Mouse (Mus musculus): ENCODE results near the gene Magi1.

Magi1 gene

DNA sequence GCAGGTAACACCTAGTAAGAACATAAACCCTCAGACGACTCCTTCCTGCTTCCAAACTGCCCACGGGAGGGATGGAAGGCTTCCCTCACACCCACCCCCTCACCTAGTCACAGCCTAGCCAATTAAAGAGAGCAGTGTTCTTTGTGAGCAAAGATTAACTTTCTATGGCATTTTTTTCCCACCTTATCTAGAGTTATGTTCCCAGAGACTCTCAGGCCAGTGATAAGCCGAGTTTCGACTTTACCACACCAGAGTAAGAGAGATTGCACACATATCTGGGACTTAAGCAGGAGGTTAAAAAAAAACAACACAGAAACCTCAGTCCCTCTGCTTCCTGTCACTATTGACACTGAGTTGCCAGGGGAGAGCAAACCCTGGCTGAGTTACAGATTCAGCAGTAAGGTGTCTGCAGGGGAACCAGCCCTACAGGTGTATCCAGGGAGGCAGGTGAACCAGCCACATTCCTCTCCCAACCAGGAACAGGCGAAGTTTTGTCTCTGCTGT lies 80.0 kb downstream of the Magi1 start:
- in situ Hi-C loops (cut with MboI), result no loop called here

GRCm38 (mm10) chr6:94201940-94202339 lies 81.8 kb downstream of the Magi1 start:
- in situ Hi-C loops (cut with MboI), result no loop called here

DNA sequence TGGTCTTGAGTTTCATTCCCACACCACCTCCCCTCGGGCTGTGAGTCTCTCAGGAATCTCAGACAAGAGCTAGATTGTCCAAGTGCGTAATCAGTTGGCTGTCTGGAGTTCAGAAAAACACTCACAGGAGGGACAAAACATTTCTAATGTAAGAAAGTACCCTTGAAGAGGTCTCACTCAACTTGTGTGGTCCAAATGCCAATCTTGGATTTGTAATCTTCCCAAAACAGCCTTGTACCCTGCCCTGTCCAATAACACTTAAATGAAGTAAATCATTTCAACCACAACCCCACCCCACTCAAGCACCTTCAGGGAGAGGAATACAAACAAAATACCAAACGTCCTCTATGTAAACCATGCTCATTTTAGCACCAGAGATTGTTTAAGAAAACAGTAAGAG lies 82.8 kb downstream of the Magi1 start:
- in situ Hi-C loops (cut with MboI), result no loop called here

GRCm38 (mm10) chr6:94199696-94200095 lies 84.0 kb downstream of the Magi1 start:
- in situ Hi-C loops (cut with MboI), result no loop called here

- in situ Hi-C loops (cut with MboI), result no loop called here
Measured at GRCm38 (mm10) chr6:94197831-94198230, 85.9 kb downstream of the Magi1 start.

- in situ Hi-C loops (cut with MboI), result no loop called here
Measured at GRCm38 (mm10) chr6:94195303-94195911, 88.3 kb downstream of the Magi1 start.

DNA sequence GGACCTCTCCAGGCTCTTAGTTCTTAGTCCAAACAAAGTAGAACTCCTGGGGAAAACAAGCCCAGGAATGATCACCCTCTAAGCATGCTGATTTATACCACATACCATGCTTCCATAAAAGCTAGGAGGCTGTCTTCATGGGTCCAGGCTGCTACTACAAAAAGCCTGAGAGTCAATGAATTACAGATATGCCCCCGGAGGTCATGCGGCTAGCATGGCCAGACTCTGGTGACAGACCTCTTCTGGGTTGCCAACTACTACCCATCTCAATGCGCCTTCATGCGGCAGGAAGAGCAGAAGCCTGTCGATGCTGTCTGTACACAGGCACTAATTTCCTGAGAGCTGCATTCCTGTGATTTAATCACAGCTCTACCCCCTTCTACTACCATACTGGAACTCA lies 92.9 kb downstream of the Magi1 start:
- in situ Hi-C loops (cut with MboI), result no loop called here

DNA sequence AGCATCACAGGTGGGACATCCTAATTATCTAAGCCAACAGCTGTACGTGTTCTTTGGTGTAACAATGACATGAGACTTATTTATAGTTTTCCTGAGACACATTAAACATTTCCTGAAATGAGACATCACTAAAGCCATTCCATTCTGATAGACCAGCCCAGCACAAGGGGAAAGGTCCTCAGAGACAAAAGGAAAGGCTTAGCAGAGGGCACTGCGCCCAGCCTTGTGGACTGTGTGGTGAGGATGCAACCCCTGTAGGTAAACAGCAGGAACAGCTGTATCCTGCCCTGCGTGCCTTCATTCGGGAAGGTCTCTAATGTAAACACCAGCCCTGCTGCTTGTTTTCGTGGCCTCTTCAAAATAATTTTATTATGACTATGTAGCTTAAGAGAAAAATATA lies 94.3 kb downstream of the Magi1 start:
- in situ Hi-C loops (cut with MboI), result no loop called here

DNA sequence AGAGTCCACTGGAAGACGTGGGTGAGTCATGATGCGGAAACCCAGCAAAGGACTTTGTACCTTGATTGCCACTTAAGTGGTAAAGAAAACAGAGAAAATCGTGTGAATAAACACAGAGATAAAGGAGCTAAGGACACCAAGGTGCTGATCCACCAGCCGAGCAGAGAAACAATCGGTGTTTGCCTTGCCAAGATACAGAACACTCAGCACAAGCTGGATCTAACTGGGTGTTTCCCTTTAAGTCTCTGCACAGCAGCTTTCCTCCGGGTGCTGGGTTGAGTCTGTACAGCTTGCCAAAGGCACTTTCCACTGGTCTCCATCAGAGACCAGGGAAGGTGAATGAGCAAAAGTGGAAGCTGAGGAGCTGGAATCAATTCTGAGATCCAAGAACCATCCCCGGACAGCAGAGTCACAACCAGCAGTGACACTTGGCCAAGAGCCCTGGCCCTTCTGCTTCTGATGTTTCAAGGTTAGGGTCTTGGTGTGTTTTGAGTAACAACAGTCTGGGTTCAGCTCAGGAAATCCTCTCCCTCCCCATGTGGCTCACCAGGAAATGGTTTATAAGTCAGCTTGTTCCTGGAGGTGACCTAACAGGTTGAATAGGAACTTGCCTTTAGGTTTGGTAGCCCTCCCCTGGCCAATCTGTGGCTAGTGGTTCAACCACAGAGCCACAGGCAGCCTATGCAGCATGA lies 96.9 kb downstream of the Magi1 start:
- in situ Hi-C loops (cut with MboI), result no loop called here

DNA sequence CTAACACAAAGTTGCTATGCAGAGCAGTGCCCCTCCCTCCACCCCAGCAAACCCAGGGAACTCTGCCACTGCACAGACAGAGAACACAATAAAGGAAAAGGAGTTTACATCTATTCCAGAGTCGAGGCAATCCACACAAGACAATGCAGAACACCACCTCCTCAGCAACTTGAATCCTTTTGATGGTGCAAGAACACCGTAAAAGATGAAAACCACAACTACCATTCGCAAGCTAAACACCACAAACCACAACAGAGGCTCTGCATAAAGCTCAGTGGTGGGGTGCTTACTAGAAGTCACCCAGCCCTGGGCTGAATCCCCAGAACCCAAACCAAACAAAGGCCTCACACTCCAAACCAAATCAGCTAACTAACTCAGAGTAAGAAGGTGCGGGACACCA lies 99.4 kb downstream of the Magi1 start:
- in situ Hi-C loops (cut with MboI), result no loop called here

- in situ Hi-C loops (cut with MboI), result no loop called here
Measured at GRCm38 (mm10) chr6:94183354-94183851, 100.3 kb downstream of the Magi1 start.

DNA sequence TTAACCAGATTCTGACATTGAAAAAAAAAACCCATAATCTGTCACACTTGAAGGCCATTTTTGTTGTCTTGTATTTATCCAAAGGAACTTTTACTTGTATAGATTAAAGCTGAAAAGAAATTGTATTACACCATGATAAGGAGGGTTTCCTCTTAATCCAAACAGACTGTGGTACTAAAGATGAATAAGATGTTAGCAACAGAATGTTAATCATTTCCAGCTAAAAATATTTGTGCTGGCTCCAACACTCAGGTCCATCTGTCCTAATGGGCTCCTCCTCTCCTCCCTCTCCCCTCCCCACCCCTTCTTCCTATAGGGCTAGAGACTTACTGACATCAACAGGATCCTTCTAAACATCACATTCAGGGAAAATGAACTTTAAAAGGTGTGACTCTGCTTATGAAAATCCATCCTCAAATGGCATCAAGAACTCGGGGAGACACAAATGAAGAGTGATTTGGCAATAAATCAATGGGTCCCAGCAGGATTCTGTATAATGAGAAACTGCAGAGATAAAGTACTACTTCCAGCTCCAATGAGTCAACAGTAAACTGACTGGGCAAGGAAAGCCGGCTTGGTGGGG lies 102.0 kb downstream of the Magi1 start:
- in situ Hi-C loops (cut with MboI), result no loop called here

DNA sequence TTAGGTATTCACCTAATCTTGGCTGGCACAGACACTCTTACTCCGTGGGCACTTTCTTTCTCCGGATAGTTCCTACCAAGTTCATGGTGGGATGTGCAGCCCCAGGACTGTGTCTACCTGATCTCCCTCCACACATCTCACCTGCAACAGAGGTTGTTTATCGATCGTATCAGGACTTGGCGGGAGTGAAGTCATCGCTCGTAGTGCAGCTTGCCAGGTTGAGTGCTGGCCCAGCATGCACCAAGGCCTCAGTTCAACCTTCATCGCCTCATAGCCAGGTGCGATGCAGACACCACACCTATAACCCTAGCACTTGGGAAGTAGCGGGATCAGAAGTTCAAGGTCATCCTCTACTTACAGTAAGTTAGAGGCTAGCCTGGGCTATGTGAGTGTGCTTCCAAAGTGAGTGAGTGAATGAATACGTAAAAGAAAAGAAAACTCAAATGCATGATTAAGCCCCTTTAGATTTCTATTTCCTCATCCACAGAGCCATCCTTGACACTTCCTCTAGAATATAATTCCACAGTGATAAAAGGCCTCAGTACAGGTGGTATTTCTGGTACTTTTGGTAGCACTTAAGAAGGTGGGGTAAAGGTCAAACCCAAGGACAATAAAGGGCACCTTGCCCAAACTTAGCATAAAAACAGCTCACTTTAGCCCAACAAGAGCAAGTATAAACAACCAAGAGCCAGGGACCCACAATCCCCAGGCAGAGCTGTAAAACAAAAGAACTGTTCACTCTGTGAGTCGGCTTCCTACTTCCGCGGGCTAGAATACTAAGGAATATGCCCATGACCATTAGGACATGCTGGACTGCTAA lies 103.2 kb downstream of the Magi1 start:
- in situ Hi-C loops (cut with MboI), result no loop called here

- in situ Hi-C loops (cut with MboI), result no loop called here
Measured at GRCm38 (mm10) chr6:94177559-94177958, 106.2 kb downstream of the Magi1 start.

DNA sequence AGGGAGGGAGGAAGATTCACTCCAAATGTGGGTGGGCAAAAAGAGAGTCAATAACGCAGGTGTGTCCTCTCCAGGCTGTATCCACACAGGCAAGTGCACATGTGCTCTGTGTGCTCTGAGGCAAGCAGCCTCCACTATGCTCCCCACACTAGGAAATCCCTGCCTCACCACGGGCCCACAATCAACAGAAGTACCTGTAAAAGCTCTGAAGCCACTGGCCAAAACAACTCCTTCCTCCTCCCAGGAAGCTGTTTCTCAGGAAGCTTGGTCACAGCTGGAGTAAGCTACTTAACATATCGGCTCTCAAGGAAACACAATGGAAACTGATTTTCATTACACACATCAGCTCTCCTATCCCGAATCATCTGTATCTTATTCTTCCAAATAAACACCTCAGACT lies 107.0 kb downstream of the Magi1 start:
- in situ Hi-C loops (cut with MboI), result no loop called here

DNA sequence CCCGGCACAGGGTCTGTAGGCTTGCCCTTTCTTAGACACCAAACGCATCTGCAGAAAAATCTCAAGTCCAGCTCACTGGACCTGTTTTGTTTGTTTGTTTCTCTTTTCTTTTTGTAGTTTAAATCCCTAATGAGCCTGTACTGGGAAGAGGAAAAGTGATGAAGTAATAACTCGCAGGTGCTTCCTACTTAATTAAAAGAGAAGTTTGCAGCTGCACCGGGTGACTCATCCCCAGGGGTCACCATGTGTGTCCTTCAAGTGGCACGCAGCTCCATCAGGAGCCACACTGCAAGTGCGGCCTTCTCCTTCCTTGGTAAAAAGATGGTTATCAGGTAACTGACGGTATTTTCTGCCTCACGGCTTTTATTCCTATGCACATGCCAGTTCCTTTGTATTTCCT lies 112.5 kb downstream of the Magi1 start:
- in situ Hi-C loops (cut with MboI), result no loop called here

- in situ Hi-C loops (cut with MboI), result no loop called here
Measured at GRCm38 (mm10) chr6:94169581-94170194, 114.0 kb downstream of the Magi1 start.

DNA sequence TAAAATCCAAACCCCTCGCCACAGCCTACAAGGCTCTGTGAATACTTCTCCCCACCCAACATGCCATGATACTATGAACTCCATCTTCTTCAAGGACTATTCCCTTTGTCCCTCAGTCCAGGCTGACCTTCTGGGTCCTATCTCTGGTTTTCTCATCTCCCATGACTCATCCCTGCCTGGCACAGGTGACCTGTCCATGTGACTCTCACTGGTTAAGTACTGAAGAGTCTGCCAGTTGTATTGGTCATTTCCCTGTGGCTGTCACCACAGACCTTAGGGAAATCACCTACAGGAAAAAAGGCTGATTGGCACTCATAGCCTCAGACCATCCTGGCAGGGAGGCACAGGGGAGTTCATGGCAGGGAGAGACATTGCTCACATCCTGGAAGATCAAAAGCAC lies 117.8 kb downstream of the Magi1 start:
- in situ Hi-C loops (cut with MboI), result no loop called here

GRCm38 (mm10) chr6:94164753-94165536 lies 118.8 kb downstream of the Magi1 start:
- in situ Hi-C loops (cut with MboI), result no loop called here

DNA sequence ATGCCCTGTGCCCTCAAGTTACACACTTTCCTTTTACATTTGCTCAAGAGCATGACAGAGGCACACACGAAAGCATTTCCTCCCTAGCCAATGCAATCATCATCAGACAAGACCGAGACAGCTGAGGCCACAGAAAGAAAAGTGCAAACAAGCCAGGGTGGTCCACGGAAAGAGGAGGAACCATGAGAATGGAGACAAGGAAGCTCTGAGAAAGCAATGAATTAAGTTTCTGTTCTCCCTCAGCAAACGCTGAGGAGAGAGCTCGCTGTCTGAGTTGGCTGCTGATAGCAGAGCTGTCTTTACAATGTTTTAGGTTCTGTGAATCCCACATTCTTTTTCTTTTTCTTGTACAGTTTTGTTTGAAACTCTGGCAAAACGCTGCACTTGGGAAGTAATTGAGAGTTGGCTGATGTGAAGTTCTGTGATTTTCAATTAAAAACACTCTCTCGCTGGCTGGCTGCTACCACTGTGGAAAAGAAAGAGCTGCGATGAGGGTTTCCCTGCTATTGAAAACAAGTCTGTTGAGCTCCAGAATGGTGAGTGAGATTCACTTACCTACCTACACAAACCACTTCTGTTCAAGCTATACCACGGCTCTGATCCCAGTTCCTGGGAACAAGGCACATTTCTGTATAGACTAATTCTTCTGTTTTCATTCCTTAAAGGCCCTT lies 120.3 kb downstream of the Magi1 start:
- in situ Hi-C loops (cut with MboI), result no loop called here
